Mouse (Mus musculus) neural tube, embryonic 12.5 days (tissue): Measurements from ENCODE around the gene Sh3bgr. TPM values are rescaled to one million over a fixed set of nuclear protein-coding genes. Genes with fewer than 3 reads are reported as not detected.
A peak's percentile ranks its signal among the peaks of the same experiment; 100 is the strongest.

Experiments used
- ATAC-seq: fragments of 200-750 bp; cut with Nextera tagmentation; 2 replicates; pipeline ENCODE4 v1.8.0; 2017; ENCODE audit warnings: low read depth, mild to moderate bottlenecking, moderate TSS enrichment, moderate library complexity; ENCODE audit not compliant: low FRiP score
- H3K27ac ChIP-seq: fragments of 300-500 bp; sonication (generic); 2 replicates; pipeline ENCODE4 v1.5.1; 2016
- H3K27me3 ChIP-seq: fragments of 300-500 bp; sonication (generic); replicated peaks from 2 replicates; pipeline ENCODE4 v1.6.1; 2016; ENCODE audit warnings: mild to moderate bottlenecking
- H3K36me3 ChIP-seq: fragments of 300-500 bp; sonication (generic); 2 replicates; pipeline ENCODE4 v1.6.1; 2016; ENCODE audit warnings: mild to moderate bottlenecking
- H3K4me1 ChIP-seq: fragments of 300-500 bp; sonication (generic); 2 replicates; pipeline ENCODE4 v1.6.1; 2016
- H3K4me2 ChIP-seq: fragments of 300-500 bp; sonication (generic); replicated peaks from 2 replicates; pipeline ENCODE4 v1.6.1; 2016; ENCODE audit warnings: mild to moderate bottlenecking
- H3K4me3 ChIP-seq: fragments of 300-500 bp; sonication (generic); 2 replicates; pipeline ENCODE4 v1.5.1; 2016
- H3K9ac ChIP-seq: fragments of 300-500 bp; sonication (generic); 2 replicates; pipeline ENCODE4 v1.6.1; 2016; ENCODE audit warnings: mild to moderate bottlenecking
- H3K9me3 ChIP-seq: fragments of 300-500 bp; sonication (generic); 2 replicates; pipeline ENCODE4 v1.6.1; 2016; ENCODE audit warnings: mild to moderate bottlenecking
- WGBS: fragments of 180-500 bp; shearing (Covaris S2); methylation state at CpG from one replicate; pipeline ENCODE4 v1.1.7; 2016; 5-methylcytosine and 5-hydroxymethylcytosine counted together
- polyA plus RNA-seq: library from polyadenylated mRNA; unstranded; fragments of >200 nt; fragmentation: Nextera tagmentation; extraction: Ambion mirVana; gene quantifications from 2 replicates; pipeline ENCODE4 v1.2.1, GENCODE M21; 2016

Sh3bgr gene
- polyA plus RNA-seq, 1 experiment from 2014 or later, result 2.5 TPM

GRCm38 (mm10) chr16:96168837-96169236 is 31.4 kb upstream of the Sh3bgr start:
- no peak overlapping the region for H3K4me2 ChIP-seq
- H3K27me3 ChIP-seq, result no peaks in the 10 kb centered on the region
- H3K4me1 ChIP-seq, result no peaks in the 10 kb centered on the region
- no peaks in the 10 kb centered on the region for H3K9me3 ChIP-seq
- no peaks in the 10 kb centered on the region for H3K36me3 ChIP-seq
- 94% methylated on average over 4 of the region's 4 CpGs for WGBS
- no peak overlapping the region for H3K9ac ChIP-seq
- H3K27ac ChIP-seq, result no peak overlapping the region
- no peak for ATAC-seq
- H3K4me3 ChIP-seq, result no peak overlapping the region

- H3K4me3 ChIP-seq, result no peak overlapping the region
These were observed 26.6 kb upstream of the Sh3bgr start for GRCm38 (mm10) chr16:96173648-96174047.

GRCm38 (mm10) chr16:96175399-96175798 is 24.9 kb upstream of the Sh3bgr start:
- Histone ChIP-seq H3K4me2 (no peak overlapping the region), H3K36me3 (no peaks in the 10 kb centered on the region), H3K27me3 (no peaks in the 10 kb centered on the region), H3K4me3 (no peak overlapping the region), H3K9ac (no peak overlapping the region), H3K27ac (no peak overlapping the region), H3K9me3 (0 out of 2 replicates have a peak, but pooled peaks cover 3% of the 10 kb centered on the region), H3K4me1 (no peaks in the 10 kb centered on the region)
- ATAC-seq, result no peak
- 41% methylated on average over 2 of the region's 2 CpGs for WGBS

More at GRCm38 (mm10) chr16:96173648-96174047, 26.6 kb upstream of the Sh3bgr start:
- no peak for ATAC-seq
- no peak overlapping the region for H3K4me2 ChIP-seq
- no peak overlapping the region for H3K9ac ChIP-seq
- H3K27me3 ChIP-seq, result no peaks in the 10 kb centered on the region
- 80% methylated on average over 8 of the region's 8 CpGs for WGBS
- H3K27ac ChIP-seq, result no peak overlapping the region
- no peaks in the 10 kb centered on the region for H3K36me3 ChIP-seq
- no peaks in the 10 kb centered on the region for H3K9me3 ChIP-seq
- no peaks in the 10 kb centered on the region for H3K4me1 ChIP-seq

GRCm38 (mm10) chr16:96179156-96179555 is 21.1 kb upstream of the Sh3bgr start:
- no peak for ATAC-seq

GRCm38 (mm10) chr16:96187619-96188018 is 12.6 kb upstream of the Sh3bgr start:
- Histone ChIP-seq H3K4me1 (peaks cover 6% of the 10 kb centered on the region), H3K4me3 (no peak overlapping the region), H3K9ac (no peak overlapping the region), H3K27me3 (no peaks in the 10 kb centered on the region), H3K9me3 (no peaks in the 10 kb centered on the region; the same call in 1 of the 2 replicates), H3K36me3 (no peaks in the 10 kb centered on the region), H3K4me2 (no peak overlapping the region), H3K27ac (no peak overlapping the region)
- ATAC-seq, result no peak
- WGBS, result 84% methylated on average over 5 of the region's 5 CpGs

More at GRCm38 (mm10) chr16:96179156-96179555, 21.1 kb upstream of the Sh3bgr start:
- no peak overlapping the region for H3K27ac ChIP-seq
- 0 out of 2 replicates have a peak, but pooled peaks cover 3% of the 10 kb centered on the region for H3K9me3 ChIP-seq
- no peaks in the 10 kb centered on the region for H3K36me3 ChIP-seq
- H3K4me3 ChIP-seq, result no peak overlapping the region
- H3K27me3 ChIP-seq, result no peaks in the 10 kb centered on the region
- no peak overlapping the region for H3K4me2 ChIP-seq
- H3K9ac ChIP-seq, result no peak overlapping the region
- no peaks in the 10 kb centered on the region for H3K4me1 ChIP-seq

- Histone ChIP-seq H3K9ac (peak within 1 kb of the TSS; percentile 74), H3K9me3 (no peaks in the 10 kb centered on the region), H3K27me3 (no peaks in the 10 kb centered on the region), H3K4me1 (peaks cover 6% of the 10 kb centered on the region), H3K4me2 (peak within 1 kb of the TSS; percentile 73), H3K4me3 (peak within 1 kb of the TSS; percentile 87), H3K36me3 (no peaks in the 10 kb centered on the region), H3K27ac (no peak within 1 kb of the TSS)
- under 1% methylated on average over 75 of the region's 77 CpGs for WGBS
- ATAC-seq, result peak; percentile 97
These were observed 8.4 kb upstream of the Sh3bgr start, which contains the start of gene Lca5l for GRCm38 (mm10) chr16:96191531-96192506. Gene Lca5l (minus strand): TSS chr16:96192271.

GRCm38 (mm10) chr16:96200702-96201028 is 415 bp downstream of the Sh3bgr start:
- no peaks in the 10 kb centered on the region for H3K36me3 ChIP-seq
- H3K9me3 ChIP-seq, result no peaks in the 10 kb centered on the region
- no peak overlapping the region for H3K27ac ChIP-seq
- peak; percentile 29; the same call in 1 of the 2 replicates for ATAC-seq
- 0 out of 2 replicates have a peak overlapping the region, but pooled peaks have one; percentile 26 for H3K9ac ChIP-seq
- peaks cover 10% of the 10 kb centered on the region for H3K4me1 ChIP-seq
- peak overlapping the region; percentile 18; the same call in 1 of the 2 replicates for H3K4me3 ChIP-seq
- WGBS, result 35% methylated on average over 9 of the region's 9 CpGs
- peak overlapping the region; percentile 61 for H3K4me2 ChIP-seq
- H3K27me3 ChIP-seq, result no peaks in the 10 kb centered on the region

GRCm38 (mm10) chr16:96201485-96202232 is 1.4 kb downstream of the Sh3bgr start:
- no peaks in the 10 kb centered on the region for H3K27me3 ChIP-seq
- H3K9me3 ChIP-seq, result no peaks in the 10 kb centered on the region
- no peak overlapping the region for H3K9ac ChIP-seq
- no peak overlapping the region for H3K27ac ChIP-seq
- peaks cover 10% of the 10 kb centered on the region for H3K4me1 ChIP-seq
- no peak for ATAC-seq
- H3K4me3 ChIP-seq, result no peak overlapping the region
- H3K36me3 ChIP-seq, result no peaks in the 10 kb centered on the region
- no peak overlapping the region for H3K4me2 ChIP-seq
- 71% methylated on average over 11 of the region's 11 CpGs for whole genome bisulfite sequencing

- Histone ChIP-seq H3K9me3 (no peaks in the 10 kb centered on the region), H3K4me1 (no peaks in the 10 kb centered on the region), H3K4me2 (no peak overlapping the region), H3K36me3 (no peaks in the 10 kb centered on the region), H3K4me3 (no peak overlapping the region), H3K9ac (no peak overlapping the region), H3K27me3 (no peaks in the 10 kb centered on the region), H3K27ac (no peak overlapping the region)
- WGBS, result 79% methylated on average over 10 of the region's 10 CpGs
- no peak for ATAC-seq
These were observed 9.5 kb downstream of the Sh3bgr start for GRCm38 (mm10) chr16:96209789-96210188.

- WGBS, result 88% methylated on average over 7 of the region's 7 CpGs
- H3K4me2 ChIP-seq, result no peak overlapping the region
- no peaks in the 10 kb centered on the region for H3K4me1 ChIP-seq
- H3K27ac ChIP-seq, result no peak overlapping the region
- no peak overlapping the region for H3K4me3 ChIP-seq
- no peak overlapping the region for H3K9ac ChIP-seq
- ATAC-seq, result no peak
- no peaks in the 10 kb centered on the region for H3K36me3 ChIP-seq
- H3K27me3 ChIP-seq, result no peaks in the 10 kb centered on the region
- no peaks in the 10 kb centered on the region for H3K9me3 ChIP-seq
These were observed 10.6 kb downstream of the Sh3bgr start for GRCm38 (mm10) chr16:96210856-96211255.

- Histone ChIP-seq H3K4me1 (no peaks in the 10 kb centered on the region), H3K27me3 (no peaks in the 10 kb centered on the region), H3K9me3 (no peaks in the 10 kb centered on the region), H3K9ac (no peak overlapping the region), H3K36me3 (no peaks in the 10 kb centered on the region), H3K4me3 (no peak overlapping the region), H3K27ac (no peak overlapping the region), H3K4me2 (no peak overlapping the region)
- no peak for ATAC-seq
- 91% methylated on average over 4 of the region's 4 CpGs for WGBS
These were observed 12.8 kb downstream of the Sh3bgr start for GRCm38 (mm10) chr16:96213027-96213426.

GRCm38 (mm10) chr16:96221491-96221890 is 21.2 kb downstream of the Sh3bgr start:
- ATAC-seq, result no peak
- Histone ChIP-seq H3K9me3 (no peaks in the 10 kb centered on the region), H3K4me2 (no peak overlapping the region), H3K27ac (no peak overlapping the region), H3K4me3 (no peak overlapping the region), H3K36me3 (no peaks in the 10 kb centered on the region), H3K4me1 (no peaks in the 10 kb centered on the region), H3K9ac (no peak overlapping the region), H3K27me3 (no peaks in the 10 kb centered on the region)
- 88% methylated on average over 5 of the region's 5 CpGs for WGBS
